Mouse (Mus musculus): ENCODE data around the gene F2rl2. TPM values are rescaled to one million over a fixed set of nuclear protein-coding genes. Genes with fewer than 3 reads are reported as not detected.

F2rl2 gene
- polyA plus RNA-seq, 1 experiment from 2014 or later = 0.43 TPM

DNA sequence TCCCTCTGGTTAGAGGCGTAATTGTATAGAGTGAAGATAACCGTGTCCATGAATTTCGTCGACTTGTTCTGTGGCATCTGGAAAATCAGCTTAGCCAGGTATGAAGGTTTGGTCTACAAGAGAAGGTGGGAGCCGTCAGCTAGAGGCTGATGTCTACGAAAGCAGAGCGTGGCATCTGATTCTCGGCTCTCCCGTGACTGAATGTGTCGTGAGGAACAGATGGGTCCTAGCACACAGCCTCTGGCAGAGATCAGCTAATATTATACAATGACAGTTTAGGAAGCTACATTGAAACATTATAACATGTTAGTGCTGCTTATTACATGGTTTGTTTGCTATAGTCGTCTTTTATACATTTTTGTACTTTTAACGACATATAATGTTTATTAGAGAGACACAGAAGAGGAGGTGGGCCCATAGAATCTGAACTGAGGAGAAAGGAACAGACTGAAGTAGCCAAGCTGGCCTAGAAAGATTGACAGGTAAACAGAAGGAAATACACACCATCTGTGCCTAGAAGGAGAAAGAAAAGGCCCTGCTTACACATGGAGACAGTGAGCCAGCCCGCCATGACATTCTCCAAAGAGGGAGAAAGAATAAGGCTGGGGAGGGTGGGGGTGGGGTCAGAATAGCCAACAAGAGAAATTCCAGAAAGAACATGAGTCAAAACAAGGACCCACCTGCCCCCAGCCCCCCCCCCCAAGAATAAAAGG lies 30.9 kb upstream of the F2rl2 start:
- Histone ChIP-seq H3K9me3 (ENCODE audit: control insufficient read depth, low read length) (no peaks in the 10 kb centered on the region), H3K27me3 (replicated peaks; ENCODE audit: control insufficient read depth, insufficient read depth, low read length) (no peaks in the 10 kb centered on the region), H3K27ac (replicated peaks; ENCODE audit: low read depth, low read length) (no peak overlapping the region), H3K4me2 (ENCODE audit: low read depth, low read length) (no peak overlapping the region), H3K4me3 (ENCODE audit: low read depth, low read length) (no peak overlapping the region), H3K36me3 (ENCODE audit: control insufficient read depth, insufficient read depth, low read length) (peaks cover 9% of the 10 kb centered on the region), H3K4me1 (ENCODE audit: control insufficient read depth, insufficient read depth, low read length) (no peaks in the 10 kb centered on the region), H3K9ac (ENCODE audit: low read depth, low read length) (no peak overlapping the region)
- 71% methylated on average over 13 of the region's 13 CpGs for WGBS
- ATAC-seq (ENCODE audit: low read depth) (no peak), DNase-seq (ENCODE audit: low spot score) (no peak)

DNA sequence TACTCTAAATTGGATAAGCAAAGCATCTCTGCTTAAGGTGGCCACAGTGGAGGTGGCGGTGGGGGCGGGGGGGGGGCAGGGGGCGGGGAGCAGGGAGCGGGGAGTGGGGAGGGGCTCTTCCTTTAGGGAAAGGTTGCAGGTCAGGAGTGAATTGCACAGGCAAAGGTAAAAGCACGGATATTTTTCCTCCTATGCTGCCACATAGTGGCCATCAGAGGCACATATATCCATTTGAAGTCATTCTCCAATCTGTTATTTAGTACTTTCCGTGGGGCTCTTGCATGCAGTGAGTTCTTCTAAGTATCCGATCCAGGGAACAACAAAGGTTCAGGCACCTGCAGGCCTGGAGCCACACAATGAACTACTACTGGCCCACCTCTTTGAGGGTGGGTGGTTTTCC lies 29.4 kb upstream of the F2rl2 start:
- Histone ChIP-seq H3K4me2 (ENCODE audit: low read depth, low read length) (no peak overlapping the region), H3K4me1 (ENCODE audit: control insufficient read depth, insufficient read depth, low read length) (no peaks in the 10 kb centered on the region), H3K27me3 (replicated peaks; ENCODE audit: control insufficient read depth, insufficient read depth, low read length) (no peaks in the 10 kb centered on the region), H3K4me3 (ENCODE audit: low read depth, low read length) (no peak overlapping the region), H3K27ac (replicated peaks; ENCODE audit: low read depth, low read length) (no peak overlapping the region), H3K9ac (ENCODE audit: low read depth, low read length) (no peak overlapping the region), H3K36me3 (ENCODE audit: control insufficient read depth, insufficient read depth, low read length) (peaks cover 15% of the 10 kb centered on the region), H3K9me3 (ENCODE audit: control insufficient read depth, low read length) (no peaks in the 10 kb centered on the region)
- WGBS = 18% methylated on average over 5 of the region's 7 CpGs
- 0 out of 2 replicates have a peak, but pooled peaks have one; percentile 41 for ATAC-seq (ENCODE audit: low read depth)
- DNase-seq (ENCODE audit: low spot score) = peak; percentile 50

DNA sequence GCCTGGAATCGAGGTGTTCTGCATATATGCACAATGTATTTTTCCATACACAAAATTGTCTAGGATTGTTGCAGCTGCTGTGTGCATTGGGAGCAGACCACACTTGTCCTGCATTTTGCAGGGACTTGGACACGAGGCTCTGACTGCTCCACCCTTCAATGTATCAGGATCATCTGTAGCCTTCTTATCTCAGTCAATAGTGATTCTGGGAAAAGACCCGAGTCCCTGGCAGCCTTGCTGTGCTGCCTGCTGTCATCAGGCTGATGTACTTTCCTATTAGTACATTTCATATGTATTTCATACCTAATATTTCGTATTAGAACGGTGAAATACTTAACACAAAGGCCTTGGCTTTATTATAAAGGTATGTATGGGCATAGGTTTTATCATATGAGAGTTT lies 26.1 kb upstream of the F2rl2 start:
- Histone ChIP-seq H3K9me3 (ENCODE audit: control insufficient read depth, low read length) (no peaks in the 10 kb centered on the region), H3K36me3 (ENCODE audit: control insufficient read depth, insufficient read depth, low read length) (peaks cover 19% of the 10 kb centered on the region), H3K27ac (replicated peaks; ENCODE audit: low read depth, low read length) (no peak overlapping the region), H3K4me2 (ENCODE audit: low read depth, low read length) (no peak overlapping the region), H3K9ac (ENCODE audit: low read depth, low read length) (no peak overlapping the region), H3K4me3 (ENCODE audit: low read depth, low read length) (no peak overlapping the region), H3K4me1 (ENCODE audit: control insufficient read depth, insufficient read depth, low read length) (no peaks in the 10 kb centered on the region), H3K27me3 (replicated peaks; ENCODE audit: control insufficient read depth, insufficient read depth, low read length) (no peaks in the 10 kb centered on the region)
- ATAC-seq (ENCODE audit: low read depth) = no peak
- no peak for DNase-seq (ENCODE audit: low spot score)
- WGBS = 90% methylated on average over 5 of the region's 5 CpGs

DNA sequence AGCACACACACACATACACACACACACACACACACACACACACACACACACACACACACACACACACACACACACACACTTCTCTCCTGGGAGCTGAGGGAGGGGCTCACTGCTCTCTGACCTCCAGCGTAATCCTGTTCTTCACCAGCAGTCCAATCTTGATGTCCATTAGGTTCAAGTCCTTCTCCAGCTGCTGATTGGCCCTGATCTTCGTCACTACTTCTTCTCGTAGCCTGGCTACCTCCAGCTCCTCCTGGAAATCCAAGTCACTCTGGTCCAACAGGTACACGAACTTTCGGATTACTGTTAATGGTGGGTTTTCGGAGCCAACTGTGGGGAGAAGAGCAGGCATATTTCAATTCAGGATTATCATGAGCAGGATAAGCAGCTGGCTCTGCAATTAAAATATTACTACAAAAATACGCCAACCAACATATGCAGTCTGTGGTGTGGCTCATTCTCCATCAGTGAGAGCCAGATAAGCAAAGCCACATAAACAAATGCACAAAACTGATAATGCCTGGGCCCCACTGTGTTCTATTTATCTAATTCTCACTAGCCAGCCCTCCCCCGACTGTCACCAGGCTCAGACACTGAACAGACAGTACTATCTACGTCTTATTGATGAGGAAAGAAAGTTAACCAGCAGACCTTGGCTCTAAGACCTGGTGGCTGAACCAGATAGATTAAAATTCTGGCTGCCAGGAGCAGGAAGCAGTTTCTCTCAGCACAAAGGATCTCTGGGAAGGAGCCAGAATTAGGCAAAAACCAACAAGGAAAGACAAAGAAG lies 25.4 kb upstream of the F2rl2 start:
- no peak overlapping the region for H3K9ac ChIP-seq (ENCODE audit: low read depth, low read length)
- H3K4me3 ChIP-seq (ENCODE audit: low read depth, low read length) = no peak overlapping the region
- DNase-seq (ENCODE audit: low spot score) (no peak), ATAC-seq (ENCODE audit: low read depth) (no peak)
- 82% methylated on average over 9 of the region's 9 CpGs for WGBS
- peaks cover 19% of the 10 kb centered on the region for H3K36me3 ChIP-seq (ENCODE audit: control insufficient read depth, insufficient read depth, low read length)
- no peaks in the 10 kb centered on the region for H3K27me3 ChIP-seq (replicated peaks; ENCODE audit: control insufficient read depth, insufficient read depth, low read length)
- H3K9me3 ChIP-seq (ENCODE audit: control insufficient read depth, low read length) = no peaks in the 10 kb centered on the region
- no peak overlapping the region for H3K27ac ChIP-seq (replicated peaks; ENCODE audit: low read depth, low read length)
- no peak overlapping the region for H3K4me2 ChIP-seq (ENCODE audit: low read depth, low read length)
- H3K4me1 ChIP-seq (ENCODE audit: control insufficient read depth, insufficient read depth, low read length) = no peaks in the 10 kb centered on the region

DNA sequence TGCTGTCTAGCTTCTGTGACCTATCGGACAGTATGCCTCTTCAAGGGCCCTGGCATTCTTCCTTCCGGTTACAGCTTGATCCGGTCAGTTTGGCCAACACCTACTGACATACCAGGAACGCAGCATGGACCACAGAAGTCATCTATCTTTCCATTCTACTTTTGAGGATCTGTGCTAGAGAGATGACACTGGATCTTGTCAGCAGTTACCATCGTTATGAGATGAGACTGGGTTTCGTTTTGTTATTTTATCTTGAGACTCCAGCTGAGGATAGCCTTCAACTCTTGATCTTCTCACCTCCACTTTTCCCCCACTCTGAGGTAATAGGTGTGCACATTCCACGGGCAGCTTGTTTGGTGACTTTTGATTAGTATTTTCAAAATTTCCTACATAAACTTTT lies 24.3 kb upstream of the F2rl2 start:
- Histone ChIP-seq H3K4me2 (ENCODE audit: low read depth, low read length) (no peak overlapping the region), H3K4me1 (ENCODE audit: control insufficient read depth, insufficient read depth, low read length) (no peaks in the 10 kb centered on the region), H3K9me3 (ENCODE audit: control insufficient read depth, low read length) (no peaks in the 10 kb centered on the region), H3K4me3 (ENCODE audit: low read depth, low read length) (no peak overlapping the region), H3K27ac (replicated peaks; ENCODE audit: low read depth, low read length) (no peak overlapping the region), H3K27me3 (replicated peaks; ENCODE audit: control insufficient read depth, insufficient read depth, low read length) (no peaks in the 10 kb centered on the region), H3K36me3 (ENCODE audit: control insufficient read depth, insufficient read depth, low read length) (peaks cover 19% of the 10 kb centered on the region), H3K9ac (ENCODE audit: low read depth, low read length) (no peak overlapping the region)
- ATAC-seq (ENCODE audit: low read depth) (no peak), DNase-seq (ENCODE audit: low spot score) (no peak)
- WGBS = 91% methylated on average over 7 of the region's 7 CpGs

DNA sequence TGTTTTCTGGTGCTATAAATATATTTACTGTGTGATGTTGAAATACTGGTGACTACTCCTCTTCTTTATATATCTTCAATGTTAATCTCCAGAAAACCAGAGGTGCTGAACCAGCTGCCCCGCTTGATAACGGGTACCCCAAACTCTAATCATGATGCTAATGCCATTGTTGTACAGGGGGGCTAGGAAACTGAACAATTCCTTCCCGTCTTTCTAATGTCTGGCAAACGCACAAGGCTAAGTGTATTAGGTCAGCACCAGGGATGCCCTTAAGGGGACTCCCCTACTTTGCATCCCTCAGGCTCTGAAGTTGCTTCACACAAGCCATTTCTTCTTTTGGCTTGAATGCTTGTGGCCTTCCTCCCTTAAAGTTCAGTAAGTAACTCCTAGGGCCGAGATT lies 17.6 kb upstream of the F2rl2 start:
- Histone ChIP-seq H3K36me3 (ENCODE audit: control insufficient read depth, insufficient read depth, low read length) (peaks cover 7% of the 10 kb centered on the region; the same call in 1 of the 2 replicates), H3K27ac (replicated peaks; ENCODE audit: low read depth, low read length) (no peak overlapping the region), H3K9me3 (ENCODE audit: control insufficient read depth, low read length) (no peaks in the 10 kb centered on the region), H3K27me3 (replicated peaks; ENCODE audit: control insufficient read depth, insufficient read depth, low read length) (no peaks in the 10 kb centered on the region), H3K4me1 (ENCODE audit: control insufficient read depth, insufficient read depth, low read length) (no peaks in the 10 kb centered on the region), H3K4me3 (ENCODE audit: low read depth, low read length) (no peak overlapping the region), H3K9ac (ENCODE audit: low read depth, low read length) (no peak overlapping the region), H3K4me2 (ENCODE audit: low read depth, low read length) (no peak overlapping the region)
- no peak for ATAC-seq (ENCODE audit: low read depth)
- DNase-seq (ENCODE audit: low spot score) = no peak
- 87% methylated on average over 5 of the region's 5 CpGs for WGBS

DNA sequence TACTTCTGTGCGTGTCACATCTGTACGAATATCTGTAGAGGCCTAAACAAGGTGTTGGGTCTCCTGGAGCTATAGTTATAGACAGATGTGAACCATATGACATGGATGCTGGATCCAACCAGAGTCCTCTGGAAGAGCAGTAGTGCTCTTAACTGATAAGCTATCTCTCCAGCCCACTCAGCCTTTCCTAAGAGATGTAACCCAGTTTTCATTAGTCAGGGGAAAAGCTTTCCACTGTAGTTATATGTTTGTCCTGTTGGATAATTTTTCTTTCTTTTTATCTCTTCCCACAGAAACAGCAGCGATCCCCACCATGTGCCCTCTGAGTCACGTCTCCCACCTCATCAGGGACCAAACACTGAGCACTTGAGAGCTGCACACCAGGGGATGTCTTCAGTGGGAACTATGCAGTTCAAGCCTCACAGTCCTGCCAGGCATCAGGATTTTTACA lies 17.1 kb upstream of the F2rl2 start:
- H3K27me3 ChIP-seq (replicated peaks; ENCODE audit: control insufficient read depth, insufficient read depth, low read length) = no peaks in the 10 kb centered on the region
- H3K27ac ChIP-seq (replicated peaks; ENCODE audit: low read depth, low read length) = no peak overlapping the region
- no peak for ATAC-seq (ENCODE audit: low read depth)
- H3K9me3 ChIP-seq (ENCODE audit: control insufficient read depth, low read length) = no peaks in the 10 kb centered on the region
- H3K9ac ChIP-seq (ENCODE audit: low read depth, low read length) = no peak overlapping the region
- no peak for DNase-seq (ENCODE audit: low spot score)
- 80% methylated on average over 4 of the region's 4 CpGs for WGBS
- no peak overlapping the region for H3K4me2 ChIP-seq (ENCODE audit: low read depth, low read length)
- peaks cover 9% of the 10 kb centered on the region; the same call in 1 of the 2 replicates for H3K36me3 ChIP-seq (ENCODE audit: control insufficient read depth, insufficient read depth, low read length)
- no peak overlapping the region for H3K4me3 ChIP-seq (ENCODE audit: low read depth, low read length)
- no peaks in the 10 kb centered on the region for H3K4me1 ChIP-seq (ENCODE audit: control insufficient read depth, insufficient read depth, low read length)

DNA sequence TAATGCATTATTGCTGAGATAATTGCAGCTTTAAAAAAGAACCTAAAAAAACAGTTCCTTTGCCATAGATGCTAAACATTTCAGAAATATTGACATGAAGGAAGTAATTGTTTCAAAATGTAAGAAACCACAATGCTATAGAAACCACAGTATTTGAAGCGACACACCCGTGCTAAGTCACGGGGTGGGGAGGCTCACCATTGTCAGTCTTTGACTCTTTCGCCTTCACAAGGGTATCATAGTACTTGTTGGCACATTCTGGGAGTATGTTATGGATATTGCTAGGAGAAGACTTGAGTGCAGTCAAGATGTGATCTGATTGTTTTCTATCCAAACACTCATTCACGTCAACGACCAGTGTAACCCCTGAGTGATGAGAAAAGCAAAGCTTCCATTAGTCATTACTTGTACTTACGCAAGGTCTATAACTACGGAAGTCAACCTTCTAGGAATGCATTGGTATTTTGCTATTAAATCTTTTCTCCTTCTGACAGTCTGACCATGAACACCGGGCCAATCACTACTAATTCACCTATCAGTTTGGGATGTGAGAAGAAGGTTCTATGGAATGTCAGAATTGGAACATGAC lies 11.9 kb upstream of the F2rl2 start:
- H3K9me3 ChIP-seq (ENCODE audit: control insufficient read depth, low read length) = no peaks in the 10 kb centered on the region
- H3K4me1 ChIP-seq (ENCODE audit: control insufficient read depth, insufficient read depth, low read length) = no peaks in the 10 kb centered on the region
- peaks cover 9% of the 10 kb centered on the region; the same call in 1 of the 2 replicates for H3K36me3 ChIP-seq (ENCODE audit: control insufficient read depth, insufficient read depth, low read length)
- H3K4me3 ChIP-seq (ENCODE audit: low read depth, low read length) = no peak overlapping the region
- ATAC-seq (ENCODE audit: low read depth) = no peak
- no peak overlapping the region for H3K27ac ChIP-seq (replicated peaks; ENCODE audit: low read depth, low read length)
- 86% methylated on average over 9 of the region's 9 CpGs for WGBS
- H3K27me3 ChIP-seq (replicated peaks; ENCODE audit: control insufficient read depth, insufficient read depth, low read length) = no peaks in the 10 kb centered on the region
- no peak overlapping the region for H3K9ac ChIP-seq (ENCODE audit: low read depth, low read length)
- DNase-seq (ENCODE audit: low spot score) = no peak
- no peak overlapping the region for H3K4me2 ChIP-seq (ENCODE audit: low read depth, low read length)
